Mouse (Mus musculus) gastrocnemius, adult 8-10 months (tissue): ENCODE results near the gene Nckap5. TPM values are rescaled to one million over a fixed set of nuclear protein-coding genes. Genes with fewer than 3 reads are reported as not detected.
"Not testable (repeated sequence)": the region's sequence is repeated elsewhere in the genome, so short reads cannot be mapped to it uniquely, and the experiment has no call there.

Source experiments
- DNase-seq, 2 experiments: peaks; one replicate each; pipeline ENCODE4 v3.0.0; 2022; ENCODE audit warnings: low spot score in 2 of 2
- total RNA-seq, 4 experiments: library from RNA; stranded (reverse); gene quantifications; 2 replicates each; pipeline ENCODE4 v1.2.4; 2022

Gene Nckap5
- total RNA-seq, 4 experiments from 2014 or later = 0.46 to 1.6 (median 0.97) TPM

DNA sequence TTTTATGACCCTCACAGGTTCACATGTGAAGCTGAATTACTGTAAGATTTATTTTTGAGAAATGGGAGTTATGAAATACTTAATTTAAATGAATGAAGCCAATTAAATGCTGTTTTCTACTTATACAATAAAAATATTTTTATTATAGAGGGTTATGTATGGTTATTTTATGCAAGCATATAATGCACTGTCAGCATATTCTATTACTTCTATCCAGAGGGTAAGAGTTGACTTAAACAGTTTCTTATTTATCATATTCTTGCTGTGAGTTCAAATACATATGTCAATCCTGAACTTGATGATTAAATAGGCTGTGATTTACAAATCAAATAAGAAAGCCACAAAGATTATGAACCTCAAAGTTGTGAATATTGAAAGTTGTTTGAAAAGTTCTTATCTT lies 633.7 kb downstream of the Nckap5 start:
- DNase-seq = no peak

DNA sequence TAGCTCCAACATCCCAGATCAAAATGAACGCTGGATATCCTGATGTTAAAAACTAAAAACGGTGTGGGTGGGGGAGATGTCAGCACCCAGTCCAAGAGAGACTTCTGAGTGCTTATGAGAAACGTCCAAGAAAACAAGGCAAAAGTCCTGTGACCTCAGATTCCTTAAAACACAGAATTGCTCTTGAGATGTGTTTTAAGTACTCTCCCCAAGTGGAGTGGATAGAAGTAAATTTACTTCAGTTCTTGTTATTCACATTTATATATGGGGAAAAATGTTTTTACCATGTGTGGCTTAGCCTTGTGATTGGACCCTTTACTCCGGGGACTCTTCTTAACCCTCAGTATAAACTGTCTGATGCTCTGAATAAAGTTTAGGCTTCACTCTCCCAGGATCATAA lies 640.2 kb downstream of the Nckap5 start:
- DNase-seq = no peak

DNA sequence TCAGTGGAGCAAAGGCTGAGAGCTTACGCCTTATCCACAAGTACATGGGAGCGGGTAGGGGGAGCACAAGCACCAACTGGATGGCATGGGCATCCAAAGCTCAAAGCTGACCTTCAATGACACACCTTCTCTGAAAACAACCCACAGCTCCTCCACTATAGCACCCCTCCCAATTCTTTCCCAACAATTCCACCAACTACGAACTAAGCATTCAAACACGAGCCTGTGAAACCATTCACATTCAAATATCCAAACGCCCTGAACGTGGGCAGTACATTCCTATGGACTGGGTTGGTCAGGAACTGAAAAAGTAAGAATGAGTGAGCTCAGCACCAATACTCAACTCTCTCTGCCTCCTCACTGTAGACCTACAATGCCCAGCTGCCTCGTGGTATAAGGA lies 646.8 kb downstream of the Nckap5 start:
- no peak for DNase-seq

DNA sequence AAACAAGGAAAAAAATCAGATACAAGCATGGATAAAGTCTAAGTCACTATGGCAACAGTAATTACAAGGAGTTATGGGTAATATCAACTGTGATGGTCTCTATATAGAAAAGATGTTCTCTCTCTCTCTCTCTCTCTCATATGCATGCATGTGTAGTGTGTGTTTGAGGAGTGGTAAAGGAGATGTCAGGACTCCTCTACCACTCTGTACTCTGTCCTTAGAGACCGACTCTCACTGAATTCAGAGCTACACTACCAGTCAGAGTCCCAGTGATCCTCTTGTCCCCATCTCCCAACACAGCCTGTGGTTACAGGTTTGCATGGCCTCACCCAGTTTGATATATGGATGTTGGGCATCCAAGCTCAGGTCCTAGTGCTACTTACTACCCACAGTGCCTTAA lies 662.0 kb downstream of the Nckap5 start:
- no peak for DNase-seq

DNA sequence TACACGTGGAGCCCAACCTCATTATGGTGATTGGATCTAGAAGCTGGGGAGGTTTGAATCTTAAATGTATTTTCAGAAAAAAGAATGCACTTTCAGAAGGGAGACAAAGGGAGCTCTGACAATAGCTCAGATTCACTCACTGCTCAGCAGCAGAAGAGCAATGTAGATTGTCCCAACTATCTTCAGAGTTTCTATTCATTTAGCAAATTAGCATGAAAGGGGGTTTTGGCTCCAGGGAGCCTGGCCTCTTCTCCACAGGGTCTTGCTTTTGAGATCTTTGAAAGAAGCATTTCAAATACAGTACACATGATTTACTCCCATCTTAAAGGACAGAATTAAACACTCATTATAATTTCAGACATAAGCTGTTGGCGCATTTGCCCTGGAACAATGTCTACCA lies 662.5 kb downstream of the Nckap5 start:
- no peak for DNase-seq

DNA sequence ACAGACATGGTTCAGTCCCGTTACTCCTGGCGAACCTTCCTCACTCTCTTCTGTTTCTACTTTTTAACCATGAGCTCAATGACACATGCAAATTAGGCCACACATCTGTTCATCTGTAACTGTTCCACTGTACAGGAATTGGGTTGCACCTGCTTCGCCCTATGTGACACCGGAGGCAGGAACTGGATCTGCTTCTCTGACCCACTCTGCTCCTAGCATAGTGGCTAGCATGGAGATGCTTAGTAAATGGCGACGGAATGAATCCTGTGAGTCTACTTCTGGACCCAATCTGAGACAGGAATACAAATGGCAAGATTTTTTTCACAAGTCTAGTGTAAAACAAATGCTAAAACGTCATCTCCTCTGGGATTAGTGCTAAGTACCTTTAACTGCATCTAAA lies 663.1 kb downstream of the Nckap5 start:
- no peak for DNase-seq

DNA sequence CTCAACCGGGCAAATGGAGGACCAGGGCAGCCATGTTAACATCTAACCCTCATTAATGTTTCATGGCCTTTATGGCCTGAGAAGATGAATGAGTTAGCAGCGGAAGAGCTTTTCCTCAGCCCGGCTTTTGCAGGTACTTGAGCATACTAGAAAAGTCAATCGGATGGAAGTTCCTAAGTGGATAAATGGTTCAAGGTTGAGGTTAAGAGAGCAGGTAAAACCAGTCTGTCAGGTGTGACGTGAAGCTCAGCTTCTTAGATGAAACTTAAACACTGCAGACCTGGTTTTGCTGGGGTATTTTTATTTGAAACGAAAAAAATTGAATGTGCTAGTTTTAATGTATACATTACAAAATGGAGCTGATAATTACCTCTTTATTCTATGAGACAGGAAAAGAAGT lies 671.3 kb downstream of the Nckap5 start:
- DNase-seq = no peak

DNA sequence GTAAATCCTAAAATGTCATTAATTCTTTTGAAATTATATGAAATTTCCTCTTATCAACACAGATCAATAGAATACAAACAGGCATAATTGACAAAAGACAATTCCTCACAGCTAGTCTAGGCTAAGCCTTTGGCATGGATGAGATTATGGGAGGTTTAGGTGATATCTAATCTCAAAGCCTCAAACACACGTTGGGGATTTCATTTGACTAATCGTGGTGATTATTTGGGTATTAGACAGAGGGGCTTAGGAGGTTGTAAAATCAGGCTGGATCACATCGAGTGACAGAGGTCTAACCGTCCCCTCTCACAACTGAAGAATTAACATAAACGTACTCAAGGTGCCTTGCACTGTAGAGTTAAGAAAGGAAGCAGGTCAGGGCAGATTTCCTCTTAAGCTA lies 674.8 kb downstream of the Nckap5 start:
- no peak for DNase-seq

DNA sequence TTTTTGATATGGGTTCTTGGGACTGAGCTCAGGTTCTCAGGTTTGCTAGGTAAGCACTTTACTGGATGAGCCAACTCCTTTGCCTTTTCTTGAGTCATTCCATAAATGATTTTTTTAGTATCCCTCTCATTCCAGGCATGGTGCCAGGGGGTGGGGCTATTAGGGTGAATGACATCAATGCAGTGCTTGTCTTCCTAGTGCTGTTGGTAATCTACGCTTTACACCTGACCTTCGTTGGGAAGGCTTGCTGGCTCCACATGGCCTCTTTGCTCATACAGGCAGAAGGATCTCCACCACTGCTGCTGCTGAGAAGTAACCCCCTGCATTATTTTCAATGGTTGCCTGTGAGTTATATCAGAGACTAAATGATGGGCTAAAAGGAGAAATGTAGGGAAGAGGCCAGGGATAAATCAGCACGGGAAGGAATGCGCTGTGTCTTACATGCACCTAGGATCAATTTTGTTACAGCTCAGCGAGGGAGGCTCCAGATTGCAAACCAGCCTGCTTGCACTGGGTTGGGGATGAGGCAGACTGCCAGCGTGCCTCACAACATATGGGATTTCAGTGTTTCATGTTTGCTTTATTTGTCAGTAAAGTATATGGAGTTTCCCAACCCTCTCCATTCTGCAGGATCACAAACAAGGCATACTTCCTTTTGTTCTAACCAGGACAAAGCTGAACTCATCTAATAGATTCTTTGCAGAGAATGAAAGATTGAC lies 676.9 kb downstream of the Nckap5 start:
- no peak for DNase-seq

DNA sequence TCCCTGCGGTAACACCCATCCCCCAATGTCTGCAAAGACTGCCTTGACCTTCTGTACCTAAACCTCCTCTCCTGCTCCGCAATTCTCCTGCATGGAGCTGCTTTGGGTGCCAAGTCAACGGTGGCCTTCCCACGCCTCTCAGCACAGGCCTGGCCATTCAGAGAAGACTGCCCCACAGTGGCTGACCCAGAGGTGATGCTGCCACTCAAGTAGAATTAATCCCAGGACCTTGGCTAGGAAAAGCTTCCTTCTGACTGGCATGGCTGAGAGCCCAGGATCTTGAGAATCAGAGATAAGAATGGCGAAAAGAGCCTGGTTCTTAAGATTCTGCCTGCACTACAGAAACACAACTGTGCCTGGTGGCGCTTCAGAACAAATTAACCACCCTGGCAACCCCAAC lies 678.4 kb downstream of the Nckap5 start:
- no peak for DNase-seq

DNA sequence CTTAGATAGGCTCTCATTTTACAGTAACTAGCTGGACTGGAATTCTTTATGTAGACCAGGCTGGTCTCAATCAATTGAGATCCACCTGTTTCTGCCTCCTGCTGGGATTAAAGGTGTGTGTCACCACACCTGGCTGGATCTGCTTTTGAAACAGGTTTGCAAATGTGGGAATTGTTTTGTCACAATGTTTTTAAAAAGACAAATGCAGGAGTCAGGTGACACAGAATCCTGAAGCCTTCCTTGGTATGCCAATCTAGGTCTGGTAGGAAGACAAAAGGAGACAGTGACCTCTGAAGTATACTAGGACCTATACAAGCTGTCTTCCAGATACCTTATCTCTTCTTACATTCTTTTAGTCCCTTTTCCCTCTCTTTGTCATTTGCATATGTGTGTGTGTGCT lies 680.6 kb downstream of the Nckap5 start:
- no peak for DNase-seq

DNA sequence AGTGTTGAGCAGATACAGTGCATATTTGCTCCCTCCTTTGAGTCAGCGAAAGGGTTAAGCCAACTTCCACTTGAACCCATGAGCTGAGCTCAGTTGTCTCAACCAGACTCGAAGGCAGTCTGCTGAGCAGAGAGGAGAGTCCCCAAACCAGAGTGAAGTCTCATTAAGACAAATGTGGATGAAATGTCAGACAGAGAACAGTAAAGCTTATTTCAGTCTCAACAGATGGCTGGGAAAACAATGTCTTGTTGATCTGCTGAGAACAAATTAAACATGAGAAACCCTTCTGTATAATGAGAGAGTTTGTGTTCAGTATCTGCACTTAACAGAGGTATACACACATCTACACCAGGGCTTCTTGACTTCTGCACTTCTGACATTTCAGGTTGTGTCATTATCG lies 694.9 kb downstream of the Nckap5 start:
- DNase-seq = no peak

DNA sequence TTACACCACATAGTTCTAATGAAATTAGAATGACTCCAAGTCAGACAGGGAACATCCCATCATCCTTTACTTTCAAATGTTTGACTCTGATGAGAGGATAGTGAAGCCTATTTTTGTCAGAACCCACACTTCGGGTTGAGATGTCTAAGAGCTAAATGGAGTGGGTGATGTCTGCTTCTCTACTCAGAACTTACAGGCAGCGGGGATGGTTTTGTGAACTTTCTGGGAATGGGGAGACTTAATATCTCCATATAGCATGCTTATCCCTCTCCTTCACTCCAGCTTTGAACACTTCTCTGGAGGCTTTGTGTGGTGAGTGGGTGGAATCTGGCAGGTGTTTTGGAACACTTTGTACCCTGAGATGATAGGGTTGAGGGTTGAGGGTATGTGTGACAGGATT lies 698.3 kb downstream of the Nckap5 start:
- DNase-seq = no peak

DNA sequence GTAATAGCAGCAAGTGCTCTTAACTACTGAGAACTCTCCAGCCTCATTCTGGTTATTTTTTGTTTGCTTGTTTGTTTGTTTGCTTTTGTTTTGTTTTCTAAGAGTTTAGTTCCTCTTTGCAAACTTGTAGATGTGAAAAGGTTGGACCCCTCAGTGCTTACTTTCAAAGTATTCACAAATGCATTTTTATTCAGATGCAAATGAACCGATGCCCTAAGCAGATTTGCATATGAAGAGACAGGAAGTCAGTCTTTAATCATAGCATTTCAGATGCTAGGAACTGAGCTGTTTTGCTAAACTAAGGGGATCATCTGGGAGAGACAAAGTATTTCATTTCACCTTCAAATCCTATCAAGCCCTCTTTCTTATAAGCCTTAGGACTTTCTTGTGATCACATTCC lies 701.5 kb downstream of the Nckap5 start:
- DNase-seq = no peak

DNA sequence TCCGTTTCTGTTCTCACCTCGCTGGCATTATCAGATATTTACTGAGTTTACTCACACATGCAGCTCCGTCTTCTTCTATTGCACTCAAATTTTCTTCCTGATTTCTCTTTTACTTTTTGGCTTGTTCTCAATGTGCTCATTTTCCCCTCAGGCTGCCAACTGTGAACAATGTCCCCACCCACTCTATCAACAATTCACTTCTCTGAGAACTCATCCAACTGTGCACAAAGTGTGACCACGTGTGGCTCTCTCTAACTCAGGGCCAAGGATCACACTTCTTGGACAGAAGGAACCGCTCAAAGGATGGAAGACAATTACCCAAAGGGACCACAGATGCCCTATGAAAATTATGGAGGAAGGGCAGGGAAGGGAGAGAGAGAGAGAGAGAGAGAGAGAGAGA lies 707.5 kb downstream of the Nckap5 start:
- no peak for DNase-seq

DNA sequence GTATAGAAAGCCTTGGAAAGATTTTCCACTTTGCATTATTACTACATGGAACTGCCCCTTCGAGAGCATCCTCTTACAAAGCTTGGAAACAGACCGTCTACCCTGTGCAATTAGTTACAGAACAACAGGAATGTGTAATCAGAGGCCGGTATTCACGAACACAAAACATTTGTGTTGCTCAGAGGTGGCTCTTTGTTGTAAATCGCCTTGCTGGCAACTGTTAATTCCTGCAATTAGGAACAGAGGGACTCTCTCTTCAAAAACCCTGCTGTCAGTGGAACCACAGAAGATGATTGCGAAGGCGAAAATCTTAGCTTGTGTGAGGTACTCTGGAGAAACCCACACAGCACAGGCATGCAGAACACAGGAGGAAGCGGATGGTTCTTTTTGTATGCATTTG lies 710.1 kb downstream of the Nckap5 start:
- no peak for DNase-seq

DNA sequence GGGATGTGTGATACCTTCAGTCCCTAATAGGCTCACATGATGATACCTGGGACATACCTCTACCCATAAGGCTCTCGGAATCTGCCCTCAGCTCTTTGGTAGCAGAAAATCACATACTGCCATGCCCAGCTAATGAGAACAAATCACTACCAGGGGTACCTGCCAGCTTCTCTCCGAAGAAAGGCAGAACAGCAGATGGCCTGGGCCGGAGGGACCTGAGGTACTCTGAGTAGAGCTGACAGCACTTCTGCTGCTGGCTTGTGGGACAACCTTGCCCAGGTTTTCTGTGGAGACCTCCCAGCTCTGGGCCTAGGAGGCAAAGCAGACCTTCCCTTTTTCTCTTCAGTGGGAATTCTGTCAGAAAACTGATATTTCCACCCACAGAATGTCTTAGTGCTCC lies 714.6 kb downstream of the Nckap5 start:
- DNase-seq = no peak

DNA sequence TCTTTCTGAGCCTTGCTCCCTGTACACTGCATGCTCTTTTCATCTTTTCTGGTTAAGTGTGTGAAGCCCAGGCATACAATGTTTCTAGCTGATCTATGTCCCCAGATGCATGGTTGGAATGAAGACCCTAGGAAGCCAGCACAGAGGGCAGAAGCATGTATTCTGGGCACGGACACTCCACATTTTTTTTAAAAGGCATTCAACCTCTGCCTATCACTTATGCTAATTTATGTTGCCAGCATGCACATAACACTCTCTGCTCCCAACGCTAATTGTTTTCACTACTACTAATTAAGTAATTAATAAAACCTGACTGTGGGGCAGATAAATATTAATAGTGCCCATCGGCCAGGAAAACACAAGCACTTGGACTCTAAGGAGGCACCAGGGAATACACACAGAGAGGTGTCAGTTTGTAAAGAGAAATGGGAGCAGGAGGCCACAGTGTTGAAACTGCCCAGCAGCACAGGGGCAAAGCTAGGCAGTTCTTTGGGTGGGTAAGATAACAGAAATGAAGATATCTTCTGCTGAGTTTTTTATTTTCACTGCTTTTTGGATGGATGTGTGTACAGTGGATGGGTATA lies 724.8 kb downstream of the Nckap5 start:
- DNase-seq = no peak

DNA sequence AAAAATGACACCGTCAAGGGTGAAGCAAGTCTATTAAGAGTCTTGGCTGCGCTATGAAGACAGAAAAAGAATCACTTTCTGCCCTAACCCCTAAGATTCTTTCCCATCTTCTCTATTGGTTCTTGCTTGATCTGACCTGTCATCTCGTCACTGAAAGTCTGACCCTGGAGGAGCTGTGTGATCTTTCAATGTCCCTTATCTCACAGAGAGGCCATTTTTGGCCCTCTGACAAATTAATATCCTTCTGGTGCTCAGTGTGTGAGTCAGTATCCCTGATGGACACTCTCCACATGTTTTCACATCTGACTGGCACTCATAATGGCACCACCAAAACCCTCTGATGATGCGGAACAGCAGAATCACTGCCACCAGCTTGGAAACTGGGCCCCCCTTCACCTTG lies 736.3 kb downstream of the Nckap5 start:
- no peak for DNase-seq

DNA sequence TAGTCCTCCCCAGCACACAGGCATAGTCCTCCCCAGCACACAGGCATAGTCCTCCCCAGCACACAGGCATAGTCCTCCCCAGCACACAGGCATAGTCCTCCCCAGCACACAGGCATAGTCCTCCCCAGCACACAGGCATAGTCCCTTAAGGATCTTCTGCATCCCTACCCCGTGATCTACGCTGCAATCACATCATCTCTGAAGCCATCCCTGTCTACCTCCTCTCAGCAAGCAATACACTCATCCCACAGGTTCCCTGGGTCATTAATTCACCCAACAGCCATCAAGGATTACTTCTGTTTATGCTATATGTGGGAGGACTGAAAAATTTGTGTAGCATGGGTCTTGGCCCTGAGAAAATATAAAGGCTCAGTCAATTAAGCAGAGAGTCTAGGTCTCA lies 738.6 kb downstream of the Nckap5 start:
- DNase-seq = not testable (repeated sequence)

DNA sequence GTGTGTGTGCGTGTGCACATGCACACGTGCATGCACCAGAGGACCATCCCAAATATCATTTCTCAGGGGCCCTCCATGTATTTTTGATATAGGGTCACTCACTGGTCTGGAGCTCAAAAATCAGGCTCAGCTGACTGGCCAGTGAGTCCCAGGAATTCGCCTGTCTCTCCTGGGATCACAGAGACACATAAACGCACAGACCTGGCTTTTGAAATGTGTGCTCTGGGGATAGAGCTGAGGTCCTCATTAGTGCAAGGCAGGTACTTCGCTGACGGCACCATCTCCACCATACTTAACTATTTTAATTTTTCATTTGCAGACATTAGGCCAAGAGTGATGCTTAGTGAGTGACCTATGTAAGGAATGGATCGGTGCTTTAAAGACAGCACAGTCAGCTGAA lies 743.4 kb downstream of the Nckap5 start:
- no peak for DNase-seq

DNA sequence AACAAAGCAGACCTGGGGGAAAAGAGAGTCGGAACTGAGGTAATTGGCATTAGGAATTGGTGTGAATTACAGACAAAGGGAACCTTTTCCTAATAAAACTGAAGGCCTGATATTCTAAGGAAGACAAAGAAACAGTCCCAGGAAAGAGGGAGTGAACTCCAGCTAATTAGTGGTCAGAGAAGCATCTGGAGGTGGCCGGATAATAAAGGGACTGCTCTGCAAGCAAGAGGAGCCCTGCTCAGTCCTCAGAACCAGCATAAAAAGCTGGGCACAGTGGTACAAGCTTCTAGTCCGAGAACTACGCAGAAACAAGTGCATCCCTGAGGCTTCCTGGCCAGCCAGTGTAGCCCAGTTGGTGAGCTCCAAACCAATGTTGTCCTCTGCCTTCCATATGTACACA lies 754.3 kb downstream of the Nckap5 start:
- DNase-seq = no peak

DNA sequence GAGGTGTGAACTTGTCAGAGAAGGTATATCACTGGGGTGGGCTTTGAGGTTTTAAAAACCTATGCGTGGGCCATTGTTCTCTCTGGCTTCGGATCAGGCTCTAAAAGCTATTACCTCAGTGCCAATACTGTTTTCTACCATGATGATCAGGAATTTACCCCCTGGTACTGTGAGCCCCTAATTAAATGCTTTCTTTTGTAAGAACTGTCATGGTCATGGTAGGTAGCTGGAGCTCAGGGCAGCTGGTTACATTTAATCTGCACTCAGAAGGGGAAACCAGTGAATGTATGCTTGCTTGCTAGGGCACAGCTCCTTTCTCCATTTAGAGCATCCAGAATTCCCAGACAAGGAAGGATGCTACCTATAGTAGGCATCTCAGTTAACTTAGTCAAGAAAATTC lies 759.7 kb downstream of the Nckap5 start:
- no peak for DNase-seq

DNA sequence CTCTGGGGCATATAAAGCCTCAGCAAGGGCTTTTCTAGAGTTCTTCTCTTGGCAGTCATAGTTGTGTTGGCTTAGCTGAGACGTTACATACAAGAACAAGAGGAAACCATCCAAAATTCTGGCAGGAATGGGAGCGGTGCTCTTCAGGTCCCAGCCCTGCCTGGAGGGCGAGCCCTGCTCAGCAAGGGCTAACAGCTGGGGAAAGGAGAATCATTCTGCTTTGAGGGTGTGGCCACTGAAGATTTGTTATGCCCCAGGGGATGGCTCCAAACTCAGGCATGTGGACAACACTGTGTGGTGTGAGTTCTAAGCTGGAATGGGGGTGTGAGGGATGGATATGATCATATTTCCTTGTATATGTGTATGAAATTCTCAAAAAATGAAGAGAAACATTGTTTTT lies 779.1 kb downstream of the Nckap5 start:
- DNase-seq = peak in 1 of 2 experiments; percentile 12
